Mouse (Mus musculus) embryonic facial prominence, embryonic 12.5 days (tissue): ENCODE data around the gene Idua. TPM values are rescaled to one million over a fixed set of nuclear protein-coding genes. Genes with fewer than 3 reads are reported as not detected.

Experiments
- ATAC-seq: fragments of 200-750 bp; cut with Nextera tagmentation; 2 replicates; pipeline ENCODE4 v1.8.0; 2017; ENCODE audit not compliant: insufficient number of reproducible peaks, insufficient read depth, low FRiP score, low TSS enrichment
- H3K27ac ChIP-seq: fragments of 300-500 bp; sonication (generic); 2 replicates; pipeline ENCODE4 v1.5.1; 2016; ENCODE audit warnings: mild to moderate bottlenecking
- H3K27me3 ChIP-seq: fragments of 300-500 bp; sonication (generic); 2 replicates; pipeline ENCODE4 v1.6.1; 2016; ENCODE audit warnings: mild to moderate bottlenecking, moderate library complexity
- H3K36me3 ChIP-seq: fragments of 300-500 bp; sonication (generic); 2 replicates; pipeline ENCODE4 v1.6.1; 2016; ENCODE audit warnings: mild to moderate bottlenecking
- H3K4me1 ChIP-seq: fragments of 300-500 bp; sonication (generic); 2 replicates; pipeline ENCODE4 v1.6.1; 2016
- H3K4me2 ChIP-seq: fragments of 300-500 bp; sonication (generic); replicated peaks from 2 replicates; pipeline ENCODE4 v1.6.1; 2016; ENCODE audit warnings: mild to moderate bottlenecking, moderate library complexity
- H3K4me3 ChIP-seq: fragments of 300-500 bp; sonication (generic); 2 replicates; pipeline ENCODE4 v1.5.1; 2016; ENCODE audit warnings: mild to moderate bottlenecking
- H3K9ac ChIP-seq: fragments of 300-500 bp; sonication (generic); 2 replicates; pipeline ENCODE4 v1.6.1; 2016; ENCODE audit warnings: mild to moderate bottlenecking, moderate library complexity
- H3K9me3 ChIP-seq: fragments of 300-500 bp; sonication (generic); 2 replicates; pipeline ENCODE4 v1.6.1; 2016; ENCODE audit warnings: mild to moderate bottlenecking, moderate library complexity
- WGBS: fragments of 180-500 bp; shearing (Covaris S2); methylation state at CpG from one replicate; pipeline ENCODE4 v1.1.7; 2016; 5-methylcytosine and 5-hydroxymethylcytosine counted together
- polyA plus RNA-seq: library from polyadenylated mRNA; unstranded; fragments of >200 nt; fragmentation: Nextera tagmentation; extraction: Ambion mirVana; gene quantifications from 2 replicates; pipeline ENCODE4 v1.2.1, GENCODE M21; 2016

Idua gene
- polyA plus RNA-seq, 1 experiment from 2014 or later = 14.5 TPM

GRCm38 (mm10) chr5:108693872-108694288, 33.7 kb downstream of the Idua start:
- H3K36me3 ChIP-seq = peaks cover 6% of the 10 kb centered on the region; the same call in 1 of the 2 replicates
- H3K9ac ChIP-seq = peak overlapping the region; percentile 93
- H3K9me3 ChIP-seq = no peaks in the 10 kb centered on the region
- no peaks in the 10 kb centered on the region for H3K27me3 ChIP-seq
- 1% methylated on average over 36 of the region's 43 CpGs for WGBS
- peak; percentile 91 for ATAC-seq
- H3K4me1 ChIP-seq = peaks cover 54% of the 10 kb centered on the region
- H3K4me3 ChIP-seq = peak overlapping the region; percentile 81
- peak overlapping the region; percentile 73 for H3K27ac ChIP-seq
- H3K4me2 ChIP-seq = peak overlapping the region; percentile 75

- peak overlapping the region; percentile 75 for H3K4me2 ChIP-seq
- peak overlapping the region; percentile 81 for H3K4me3 ChIP-seq
- WGBS = 1% methylated on average over 98 of the region's 99 CpGs
- peaks cover 59% of the 10 kb centered on the region for H3K4me1 ChIP-seq
- H3K27ac ChIP-seq = peak overlapping the region; percentile 73
- peak overlapping the region; percentile 93 for H3K9ac ChIP-seq
- peaks cover 11% of the 10 kb centered on the region; the same call in 1 of the 2 replicates for H3K36me3 ChIP-seq
- no peaks in the 10 kb centered on the region for H3K27me3 ChIP-seq
- peak; percentile 53 for ATAC-seq
- H3K9me3 ChIP-seq = no peaks in the 10 kb centered on the region
Observed at GRCm38 (mm10) chr5:108694352-108695261, 34.5 kb downstream of the Idua start.

- Histone ChIP-seq H3K27me3 (no peaks in the 10 kb centered on the region), H3K36me3 (peaks cover 11% of the 10 kb centered on the region; the same call in 1 of the 2 replicates), H3K4me2 (peak overlapping the region; percentile 75), H3K4me3 (peak overlapping the region; percentile 81), H3K27ac (no peak overlapping the region), H3K4me1 (peaks cover 70% of the 10 kb centered on the region), H3K9me3 (no peaks in the 10 kb centered on the region), H3K9ac (no peak overlapping the region)
- no peak for ATAC-seq
- WGBS = 92% methylated on average over 12 of the region's 12 CpGs
Observed at GRCm38 (mm10) chr5:108695861-108696260, 35.7 kb downstream of the Idua start.

GRCm38 (mm10) chr5:108696542-108696941, 36.4 kb downstream of the Idua start:
- Histone ChIP-seq H3K36me3 (peaks cover 12% of the 10 kb centered on the region; the same call in 1 of the 2 replicates), H3K27ac (0 out of 2 replicates have a peak overlapping the region, but pooled peaks have one; percentile 41), H3K4me3 (no peak overlapping the region), H3K4me2 (peak overlapping the region; percentile 75), H3K9ac (0 out of 2 replicates have a peak overlapping the region, but pooled peaks have one; percentile 30), H3K27me3 (no peaks in the 10 kb centered on the region), H3K9me3 (no peaks in the 10 kb centered on the region), H3K4me1 (peaks cover 75% of the 10 kb centered on the region)
- WGBS = 54% methylated on average over 3 of the region's 3 CpGs
- ATAC-seq = no peak

GRCm38 (mm10) chr5:108697341-108697753, 37.2 kb downstream of the Idua start:
- ATAC-seq = no peak
- peaks cover 20% of the 10 kb centered on the region for H3K36me3 ChIP-seq
- H3K4me1 ChIP-seq = peaks cover 68% of the 10 kb centered on the region
- peak overlapping the region; percentile 69; the same call in 1 of the 2 replicates for H3K27ac ChIP-seq
- H3K27me3 ChIP-seq = no peaks in the 10 kb centered on the region
- H3K9me3 ChIP-seq = no peaks in the 10 kb centered on the region
- WGBS = 29% methylated on average over 4 of the region's 4 CpGs
- no peak overlapping the region for H3K4me3 ChIP-seq
- H3K9ac ChIP-seq = peak overlapping the region; percentile 24; the same call in 1 of the 2 replicates
- peak overlapping the region; percentile 13; the same call in 1 of the 2 replicates for H3K4me2 ChIP-seq

GRCm38 (mm10) chr5:108700346-108700745, 40.2 kb downstream of the Idua start:
- Histone ChIP-seq H3K9ac (no peak overlapping the region), H3K4me3 (no peak overlapping the region), H3K27ac (peak overlapping the region; percentile 69), H3K27me3 (no peaks in the 10 kb centered on the region), H3K4me2 (no peak overlapping the region; the same call in 1 of the 2 replicates), H3K9me3 (no peaks in the 10 kb centered on the region), H3K4me1 (peaks cover 53% of the 10 kb centered on the region), H3K36me3 (peaks cover 43% of the 10 kb centered on the region)
- WGBS = 23% methylated on average over 3 of the region's 3 CpGs
- ATAC-seq = no peak; the same call in 1 of the 2 replicates

GRCm38 (mm10) chr5:108701341-108702021, 41.4 kb downstream of the Idua start:
- Histone ChIP-seq H3K27ac (no peak overlapping the region), H3K4me3 (no peak overlapping the region), H3K4me1 (peaks cover 41% of the 10 kb centered on the region)

GRCm38 (mm10) chr5:108703754-108704626, 43.9 kb downstream of the Idua start:
- Histone ChIP-seq H3K9ac (no peak overlapping the region), H3K27ac (no peak overlapping the region), H3K27me3 (no peaks in the 10 kb centered on the region), H3K4me2 (no peak overlapping the region), H3K4me1 (peaks cover 20% of the 10 kb centered on the region), H3K36me3 (peaks cover 65% of the 10 kb centered on the region), H3K4me3 (no peak overlapping the region), H3K9me3 (no peaks in the 10 kb centered on the region)
- ATAC-seq = peak; percentile 8; the same call in 1 of the 2 replicates
- WGBS = 76% methylated on average over 12 of the region's 12 CpGs

More at GRCm38 (mm10) chr5:108701341-108702021, 41.4 kb downstream of the Idua start:
- Histone ChIP-seq H3K36me3 (peaks cover 53% of the 10 kb centered on the region), H3K27me3 (no peaks in the 10 kb centered on the region), H3K9ac (no peak overlapping the region), H3K9me3 (no peaks in the 10 kb centered on the region), H3K4me2 (no peak overlapping the region)
- WGBS = 64% methylated on average over 10 of the region's 10 CpGs
- ATAC-seq = no peak

- peaks cover 56% of the 10 kb centered on the region for H3K36me3 ChIP-seq
- no peaks in the 10 kb centered on the region for H3K27me3 ChIP-seq
- no peaks in the 10 kb centered on the region for H3K9me3 ChIP-seq
- 82% methylated on average over 2 of the region's 2 CpGs for WGBS
- H3K4me2 ChIP-seq = no peak overlapping the region
- no peak overlapping the region for H3K4me3 ChIP-seq
- no peaks in the 10 kb centered on the region for H3K4me1 ChIP-seq
- no peak overlapping the region for H3K27ac ChIP-seq
- H3K9ac ChIP-seq = no peak overlapping the region
- no peak for ATAC-seq
Observed at GRCm38 (mm10) chr5:108707758-108708157, 47.6 kb downstream of the Idua start.

GRCm38 (mm10) chr5:108708419-108708818, 48.3 kb downstream of the Idua start:
- H3K4me3 ChIP-seq = no peak overlapping the region
- H3K4me2 ChIP-seq = no peak overlapping the region
- H3K9me3 ChIP-seq = no peaks in the 10 kb centered on the region
- no peaks in the 10 kb centered on the region for H3K27me3 ChIP-seq
- WGBS = 93% methylated on average over 1 of the region's 1 CpGs
- H3K4me1 ChIP-seq = no peaks in the 10 kb centered on the region
- no peak overlapping the region for H3K9ac ChIP-seq
- H3K36me3 ChIP-seq = peaks cover 52% of the 10 kb centered on the region
- ATAC-seq = no peak
- H3K27ac ChIP-seq = no peak overlapping the region
